Mouse (Mus musculus) 3134 (cell line): Measurements from ENCODE around the gene Ntm.

Experiments used
- DNase-seq: peaks from one replicate; pipeline ENCODE4 v3.0.0-alpha.2; 2011; ENCODE audit warnings: low spot score; ENCODE audit not compliant: insufficient read length; ENCODE audit errors: extremely low read depth

Ntm gene

DNA sequence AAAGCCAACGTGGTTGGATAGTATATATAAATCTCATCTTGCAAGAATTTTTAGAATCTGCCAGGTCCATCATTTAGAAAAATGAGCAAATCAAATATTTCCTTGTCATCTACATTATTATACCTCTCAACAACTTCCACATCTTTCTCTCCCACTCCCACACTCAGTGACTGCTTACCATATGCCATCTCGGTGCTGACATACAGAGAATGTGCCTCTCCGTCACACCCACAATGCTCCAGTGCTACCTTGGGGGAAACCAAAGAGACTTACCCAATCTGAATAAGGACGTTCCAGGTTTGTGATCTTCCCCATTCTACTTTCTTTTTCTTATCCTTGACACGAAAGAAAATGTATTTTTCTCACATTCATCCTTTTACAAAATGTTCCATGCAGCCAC, 75.0 kb downstream of the Ntm start:
- DNase-seq = no peak

DNA sequence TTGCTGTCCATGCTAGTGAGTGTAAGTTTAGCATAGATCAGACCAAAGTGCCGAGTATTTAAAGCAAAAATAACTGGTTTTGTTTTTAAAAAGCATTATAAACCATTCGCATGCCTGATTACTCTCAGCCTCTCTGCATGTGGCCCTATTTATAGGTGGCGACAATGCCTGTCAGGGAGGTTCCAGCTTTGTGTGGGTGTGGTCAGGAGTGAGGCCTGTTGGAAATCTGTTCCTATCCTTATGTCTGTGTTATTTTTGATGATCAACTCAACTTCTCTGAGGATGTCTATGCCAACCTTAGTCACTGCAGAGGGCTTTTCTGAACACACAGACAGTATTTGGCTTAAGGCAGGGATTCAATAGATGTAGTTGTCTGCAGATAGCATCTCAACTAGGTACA, 78.9 kb downstream of the Ntm start:
- DNase-seq = no peak

DNA sequence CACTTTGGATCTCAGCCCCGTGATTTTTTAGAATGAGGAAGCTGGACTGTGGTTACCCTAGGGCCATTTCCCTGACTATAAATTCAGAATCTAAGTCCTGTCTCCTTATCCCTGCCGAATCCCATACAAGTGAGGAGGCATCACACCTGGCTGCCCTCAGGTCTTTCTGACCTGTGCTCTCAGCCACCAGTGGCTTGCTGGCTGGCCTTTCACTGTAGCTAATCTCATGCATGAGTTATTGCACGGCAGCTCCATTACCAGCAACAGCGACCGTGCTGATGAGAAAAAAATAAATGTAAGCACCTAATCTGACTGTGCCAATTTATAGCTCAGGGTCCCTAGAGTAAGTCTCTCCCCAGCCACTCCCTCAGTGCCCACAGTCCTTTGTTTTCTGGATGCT, 81.3 kb downstream of the Ntm start:
- no peak for DNase-seq

DNA sequence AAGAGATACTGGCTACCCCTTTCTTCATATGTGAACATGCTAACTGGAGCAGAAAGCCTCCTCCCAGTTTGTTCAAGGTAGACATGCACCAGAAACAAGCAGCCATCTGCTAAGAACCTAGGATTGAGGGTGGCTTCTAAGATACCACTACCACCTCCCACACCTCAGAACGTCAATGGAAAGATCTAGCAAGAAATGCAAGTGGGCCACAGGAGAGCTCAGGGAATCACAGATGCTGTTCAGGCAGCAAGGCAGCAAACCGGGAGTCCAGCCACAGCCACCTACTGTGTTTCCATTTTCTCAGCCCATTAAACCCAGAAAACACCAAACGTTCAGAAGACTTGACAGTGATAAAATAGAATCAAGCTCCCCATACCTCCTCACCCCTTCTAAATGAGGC, 85.4 kb downstream of the Ntm start:
- DNase-seq = no peak

DNA sequence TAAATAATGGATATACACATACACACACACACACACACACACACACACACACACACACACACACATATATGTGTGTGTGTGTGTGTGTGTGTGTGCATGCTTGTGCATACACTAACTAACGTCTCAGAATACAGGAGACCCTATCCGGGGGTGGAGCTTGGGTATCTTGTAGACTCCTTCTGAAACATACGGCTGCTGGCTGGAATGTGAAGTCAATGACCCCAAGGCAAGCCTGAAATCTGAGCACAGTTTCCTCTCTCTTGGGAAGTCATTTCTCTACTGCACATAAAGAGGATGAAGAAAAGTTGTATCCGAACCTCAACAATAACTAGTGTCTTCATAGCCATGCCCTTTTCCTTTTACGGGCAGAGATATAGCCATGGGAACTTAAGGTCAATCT, 95.2 kb downstream of the Ntm start:
- DNase-seq = no peak

DNA sequence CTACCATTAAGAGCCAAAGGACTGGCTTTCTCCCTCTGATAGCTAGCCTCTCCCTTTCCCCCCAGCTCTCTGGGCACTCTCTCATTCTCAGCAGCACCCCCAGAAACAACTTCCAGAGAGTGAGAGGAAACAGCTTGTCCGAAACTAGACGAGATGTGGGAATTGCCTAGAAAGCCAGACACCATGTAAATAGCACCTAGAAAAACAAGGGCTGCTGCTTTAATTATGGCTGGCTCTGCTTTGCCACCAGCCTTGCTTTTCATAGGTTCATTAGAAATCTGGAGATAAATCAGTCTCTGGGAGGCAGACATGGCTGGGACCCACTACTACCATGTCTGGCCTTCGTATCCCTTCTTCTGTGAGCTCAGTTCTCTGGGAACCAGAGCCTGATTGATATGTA, 96.1 kb downstream of the Ntm start:
- no peak for DNase-seq

DNA sequence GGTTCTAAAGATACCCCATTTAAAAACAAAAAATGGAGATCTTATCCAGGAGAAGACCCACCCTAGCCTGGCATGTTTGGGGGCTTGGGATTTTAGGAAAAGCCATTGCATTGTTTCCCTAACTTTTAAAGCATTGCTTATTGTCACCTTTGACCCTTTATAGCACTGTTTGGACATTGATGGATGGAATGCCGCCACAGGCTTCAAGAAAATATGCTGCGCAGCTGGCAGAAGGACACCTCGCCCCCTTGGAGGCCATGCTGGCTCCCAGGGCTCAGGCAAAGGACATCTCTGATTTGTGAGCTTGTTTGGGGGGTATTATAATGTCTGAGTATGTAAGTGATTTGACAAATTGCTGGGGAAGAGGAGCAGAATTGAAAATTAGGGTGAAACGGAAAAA, 96.8 kb downstream of the Ntm start:
- DNase-seq = no peak

DNA sequence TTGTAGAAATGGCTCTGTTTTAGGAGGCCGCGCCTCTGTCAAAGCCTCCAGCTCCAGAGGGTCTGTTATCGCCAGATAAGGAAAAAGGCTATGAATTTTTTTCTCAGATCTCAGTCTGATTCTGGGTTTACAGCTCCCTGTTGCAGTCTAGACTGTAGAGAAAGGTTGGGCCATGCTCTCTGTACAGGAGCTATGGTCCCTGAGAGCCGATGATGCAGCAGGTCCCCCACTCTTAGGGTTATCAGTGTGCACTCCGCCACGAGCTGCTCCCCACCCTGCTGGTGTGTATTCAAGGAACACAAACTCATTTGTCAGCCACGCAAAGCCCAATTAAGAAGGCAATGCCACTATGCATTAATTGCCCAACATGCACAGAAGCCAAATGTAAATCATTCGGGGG, 97.4 kb downstream of the Ntm start:
- no peak for DNase-seq

DNA sequence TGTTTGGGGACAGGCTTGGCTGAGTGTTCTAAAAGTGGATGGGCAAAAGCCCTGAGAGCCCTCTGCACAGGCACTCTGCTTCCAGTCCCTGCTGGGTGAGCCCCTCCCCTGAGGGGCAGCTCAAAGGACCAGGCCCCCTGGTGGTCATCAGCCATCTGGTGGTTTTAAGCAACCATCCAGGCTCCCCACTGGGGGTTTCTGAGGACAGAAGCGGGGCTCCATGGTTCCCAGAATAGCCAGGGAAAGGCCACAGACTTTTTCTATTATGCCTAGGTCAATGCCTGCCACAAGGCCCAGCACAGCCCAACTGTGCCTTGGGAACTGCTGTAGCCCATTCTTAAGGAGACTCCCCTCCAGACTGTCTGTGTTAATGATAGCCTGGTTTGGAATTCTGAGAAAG, 98.1 kb downstream of the Ntm start:
- DNase-seq = no peak

DNA sequence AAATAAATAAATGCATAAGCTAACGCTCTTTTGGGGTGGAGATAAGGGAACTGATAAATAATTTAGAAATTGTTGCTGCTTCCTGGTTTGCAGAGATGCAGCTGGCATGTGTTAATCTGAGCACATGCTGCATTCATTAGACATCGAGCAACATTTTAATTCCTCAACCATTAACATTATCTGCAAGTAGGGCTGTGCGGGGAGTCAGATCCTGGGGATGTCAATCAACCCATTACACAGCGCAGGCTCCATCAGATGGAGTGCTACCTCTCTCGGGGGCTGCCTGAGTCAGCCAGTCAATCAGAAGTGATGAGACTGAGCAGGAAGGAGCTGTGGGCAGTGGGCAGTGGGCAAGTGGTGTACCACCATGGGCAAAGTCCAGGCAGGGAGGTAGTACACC, 100.5 kb downstream of the Ntm start:
- DNase-seq = no peak

DNA sequence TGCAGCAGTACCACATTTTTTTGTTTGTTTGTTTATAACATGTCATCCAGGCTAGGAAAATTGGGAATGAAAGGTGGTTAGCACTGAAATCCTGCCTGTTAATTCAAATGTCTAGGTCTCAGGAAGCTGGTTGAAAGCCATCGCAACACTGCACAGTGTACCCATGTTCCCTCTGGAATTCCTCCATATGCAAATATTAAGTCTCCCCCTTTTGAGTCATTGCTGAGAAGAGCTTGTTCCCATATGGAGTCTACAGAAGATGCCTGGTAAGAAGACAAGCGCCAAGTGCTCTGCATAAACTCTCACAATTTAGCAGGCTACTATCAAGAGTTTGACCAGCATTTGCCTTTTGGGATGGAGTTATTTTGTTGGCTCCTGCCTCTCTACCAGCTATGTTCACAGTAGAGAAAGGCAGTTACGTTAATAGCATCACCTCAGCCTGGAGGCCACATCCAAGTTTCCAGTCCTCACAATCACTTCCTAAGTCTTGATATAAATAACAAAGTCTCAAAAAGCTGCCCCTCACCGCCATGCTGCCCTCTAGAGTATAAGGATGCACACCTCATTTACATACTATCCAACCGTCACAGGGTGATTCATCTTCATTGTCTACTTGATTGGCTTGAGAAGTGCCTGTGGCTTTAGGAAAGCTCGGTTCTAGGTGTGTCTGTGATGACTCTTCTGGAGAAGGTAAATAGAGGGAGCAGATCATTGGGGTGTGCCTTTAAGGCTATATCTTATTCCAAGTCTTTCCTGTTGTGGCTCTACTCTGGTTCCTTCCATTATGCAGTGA, 103.5 kb downstream of the Ntm start:
- DNase-seq = no peak

DNA sequence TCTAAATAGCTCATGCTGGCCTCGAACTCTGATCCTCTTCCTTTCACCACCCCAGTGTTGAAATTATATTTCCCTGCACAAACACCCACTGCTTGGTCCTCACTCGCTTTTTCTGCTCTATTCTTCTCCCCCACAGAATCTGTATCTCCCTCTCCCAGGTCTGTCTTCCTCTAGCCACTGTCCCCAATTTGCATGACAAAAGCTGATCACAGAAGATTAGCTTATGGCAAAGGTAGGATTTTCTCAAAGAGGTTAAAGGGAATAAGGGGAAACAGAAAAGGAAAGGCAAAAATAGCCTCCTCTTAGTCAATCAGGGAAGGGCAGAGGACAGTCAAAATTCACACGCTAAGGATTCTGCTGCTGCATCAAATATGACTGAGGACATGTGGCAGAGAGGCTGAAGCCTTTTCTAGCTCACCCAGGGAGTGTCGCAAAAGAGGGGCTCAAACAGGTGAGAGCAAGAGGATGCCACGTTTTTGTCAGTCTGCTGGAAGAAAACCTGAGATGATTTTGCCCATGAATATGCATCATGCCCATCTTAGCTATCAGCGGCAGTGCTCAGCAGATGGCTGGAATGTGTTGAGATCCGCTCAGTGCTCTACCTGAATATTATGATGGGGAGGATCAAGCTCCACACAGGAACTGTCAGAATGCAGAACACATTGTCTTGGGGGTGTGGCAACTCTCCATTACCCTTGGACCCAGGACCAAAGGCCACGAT, 114.0 kb downstream of the Ntm start:
- no peak for DNase-seq

DNA sequence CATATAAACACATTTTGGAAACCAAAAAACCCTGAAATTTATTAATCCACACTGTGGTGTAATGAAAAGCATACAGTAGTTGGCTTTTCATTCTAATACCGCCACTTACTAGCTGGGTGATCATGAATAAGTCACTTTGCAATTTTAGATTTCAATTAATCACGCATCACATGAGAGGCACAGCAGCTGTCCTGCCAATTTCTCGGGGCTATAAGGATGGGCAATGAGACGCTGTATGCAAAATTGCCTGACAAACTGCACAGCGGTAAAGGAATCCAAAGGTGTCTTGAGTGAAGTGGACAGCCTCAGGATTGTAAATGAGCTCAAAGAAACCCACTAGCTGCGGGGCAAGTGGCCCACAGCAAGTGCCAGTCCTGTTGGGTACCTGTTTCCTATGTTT, 125.6 kb downstream of the Ntm start:
- no peak for DNase-seq

DNA sequence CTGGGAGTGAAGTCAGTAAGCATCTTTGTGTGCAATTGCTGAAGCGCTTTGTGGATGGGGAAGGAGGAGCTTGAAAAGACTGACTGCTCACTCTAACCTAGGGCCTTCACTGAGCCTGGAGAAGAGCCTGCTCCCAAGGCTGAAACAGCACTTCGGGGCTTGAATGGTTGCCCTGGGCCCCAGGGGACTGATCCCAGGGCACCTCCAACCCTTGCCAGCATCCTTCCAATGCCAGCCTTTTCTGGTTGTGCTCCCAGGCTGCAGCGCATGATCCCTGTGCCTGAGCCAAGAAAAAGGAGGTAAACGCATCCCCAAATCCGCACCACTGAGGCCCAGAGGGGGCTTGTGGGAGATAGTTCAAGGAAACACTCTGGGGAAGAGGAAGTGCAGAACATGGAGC, 128.0 kb downstream of the Ntm start:
- no peak for DNase-seq

DNA sequence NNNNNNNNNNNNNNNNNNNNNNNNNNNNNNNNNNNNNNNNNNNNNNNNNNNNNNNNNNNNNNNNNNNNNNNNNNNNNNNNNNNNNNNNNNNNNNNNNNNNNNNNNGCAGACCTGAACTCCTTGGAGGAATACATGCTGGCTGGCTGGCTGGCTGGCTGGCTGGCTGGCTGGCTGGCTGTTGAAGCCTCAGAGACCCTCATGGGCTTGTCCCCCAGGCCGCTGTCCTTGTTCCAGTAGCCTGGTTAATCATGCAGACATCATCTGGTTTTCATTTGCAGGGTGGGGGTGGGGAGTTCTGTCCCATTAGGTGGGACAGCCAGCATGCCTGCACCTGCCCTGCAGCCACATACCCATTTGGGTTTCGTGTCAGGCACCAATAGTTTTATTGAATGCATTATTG, 129.2 kb downstream of the Ntm start:
- no peak for DNase-seq

DNA sequence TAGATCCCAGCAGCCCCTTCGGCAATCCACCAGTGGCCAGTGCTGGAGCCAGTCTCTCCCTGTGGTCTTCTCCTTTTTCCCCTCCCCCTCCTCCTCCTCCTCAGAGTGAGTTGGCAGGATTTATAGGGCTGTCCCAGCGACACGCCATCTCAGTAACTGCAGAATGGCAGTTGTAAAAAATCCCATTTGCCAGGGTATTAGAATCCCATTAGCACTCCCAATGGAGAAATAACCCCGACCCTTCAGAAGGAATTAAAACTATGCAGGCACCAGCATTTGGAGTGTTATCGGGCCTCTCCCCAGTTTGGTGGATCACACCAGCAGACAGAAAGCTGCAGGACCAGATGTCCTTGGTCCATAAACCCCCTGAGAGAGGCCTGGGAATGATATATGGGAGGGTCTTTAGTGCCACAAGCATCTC, 135.7 kb downstream of the Ntm start:
- no peak for DNase-seq

DNA sequence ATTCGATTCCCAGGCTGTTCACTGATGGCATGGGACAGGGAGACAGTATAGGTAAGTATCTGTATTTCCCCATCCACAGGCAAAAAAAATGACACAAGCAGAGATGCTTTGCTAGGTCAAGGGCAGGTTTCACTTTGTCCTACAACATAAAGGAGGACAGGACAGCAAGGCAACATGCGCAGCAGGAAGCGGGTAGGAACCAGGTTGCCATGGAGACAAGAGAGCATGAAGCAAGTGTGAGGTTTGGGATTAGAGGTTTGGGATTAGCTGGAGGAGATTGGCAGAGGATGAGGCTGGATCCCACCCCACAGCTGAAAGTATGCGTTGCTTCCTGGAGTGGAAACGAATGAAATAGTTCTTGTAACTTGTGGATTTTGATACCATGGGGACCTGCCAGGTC, 137.7 kb downstream of the Ntm start:
- DNase-seq = no peak

DNA sequence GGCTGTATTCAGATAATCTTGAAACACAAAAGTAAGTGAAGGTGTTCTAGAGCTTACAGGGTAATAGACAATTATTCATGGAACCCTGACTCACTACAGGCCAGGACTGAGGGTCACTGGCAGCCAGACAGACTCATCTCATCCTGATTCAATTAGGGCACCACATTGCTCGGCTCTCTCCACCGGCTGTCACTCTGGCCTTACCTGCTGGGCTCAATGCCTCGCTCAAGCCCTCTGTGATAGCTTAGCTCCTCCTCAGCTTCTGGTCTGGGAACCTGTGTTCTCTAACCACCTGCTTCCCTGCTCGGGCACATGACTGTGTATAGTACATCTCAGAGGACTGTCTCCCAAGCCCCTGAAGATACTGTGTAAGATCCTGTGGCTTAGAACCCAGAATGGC, 139.2 kb downstream of the Ntm start:
- no peak for DNase-seq

DNA sequence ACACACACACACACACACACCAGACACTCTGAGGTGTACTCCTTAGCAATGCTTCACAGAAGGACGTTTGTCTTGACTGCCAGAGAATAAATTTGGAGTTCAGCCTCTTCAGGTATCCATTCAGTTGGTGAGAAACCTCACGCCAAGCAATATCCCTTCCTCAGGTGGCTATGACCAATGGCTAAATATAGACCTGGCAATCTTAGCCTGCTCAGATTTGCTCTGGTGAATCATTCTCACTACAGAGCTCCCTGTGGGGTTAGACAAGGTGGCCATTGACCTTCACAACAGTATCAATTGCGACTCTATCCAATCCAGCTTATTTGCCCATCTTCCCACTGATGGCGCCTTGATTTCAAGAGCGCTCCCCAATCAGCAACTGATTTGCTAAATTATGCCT, 150.3 kb downstream of the Ntm start:
- DNase-seq = no peak

DNA sequence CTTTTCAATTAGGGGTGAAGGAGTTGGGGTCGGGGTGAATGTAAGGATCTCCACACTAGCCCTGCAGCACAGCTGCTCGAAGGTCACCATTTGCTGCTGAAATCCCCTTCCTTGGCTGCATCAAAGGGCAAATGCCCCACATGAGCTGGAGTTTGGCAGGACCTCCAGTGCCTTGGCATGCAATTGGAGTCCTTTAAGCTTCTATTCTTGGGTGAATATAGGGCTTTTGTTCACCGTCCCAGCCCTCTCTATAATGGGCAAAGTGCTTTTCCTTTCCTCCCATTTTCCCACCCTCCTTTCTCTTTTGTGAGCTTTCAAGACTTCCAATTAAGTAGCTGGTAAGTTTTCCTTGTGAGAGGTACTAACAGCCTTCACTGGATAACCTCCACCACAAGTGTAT, 156.2 kb downstream of the Ntm start:
- no peak for DNase-seq

DNA sequence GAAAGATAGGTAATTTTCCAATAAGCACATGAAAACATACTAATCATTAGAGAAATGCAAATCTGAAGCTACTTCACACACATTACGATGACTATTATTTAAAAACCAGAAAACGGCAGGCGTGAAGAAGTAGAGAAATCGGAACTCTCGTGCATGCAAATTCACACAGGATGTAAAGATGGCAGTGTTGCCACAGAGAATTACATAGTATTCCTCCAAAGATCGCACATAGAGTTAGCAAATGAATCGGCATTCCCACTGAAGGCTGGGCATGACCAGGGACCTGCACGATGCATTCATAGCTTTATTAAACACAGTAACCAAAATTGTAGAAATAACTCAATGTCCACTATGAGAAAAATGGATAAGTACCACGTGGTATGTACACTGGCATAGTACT, 158.5 kb downstream of the Ntm start:
- DNase-seq = no peak

DNA sequence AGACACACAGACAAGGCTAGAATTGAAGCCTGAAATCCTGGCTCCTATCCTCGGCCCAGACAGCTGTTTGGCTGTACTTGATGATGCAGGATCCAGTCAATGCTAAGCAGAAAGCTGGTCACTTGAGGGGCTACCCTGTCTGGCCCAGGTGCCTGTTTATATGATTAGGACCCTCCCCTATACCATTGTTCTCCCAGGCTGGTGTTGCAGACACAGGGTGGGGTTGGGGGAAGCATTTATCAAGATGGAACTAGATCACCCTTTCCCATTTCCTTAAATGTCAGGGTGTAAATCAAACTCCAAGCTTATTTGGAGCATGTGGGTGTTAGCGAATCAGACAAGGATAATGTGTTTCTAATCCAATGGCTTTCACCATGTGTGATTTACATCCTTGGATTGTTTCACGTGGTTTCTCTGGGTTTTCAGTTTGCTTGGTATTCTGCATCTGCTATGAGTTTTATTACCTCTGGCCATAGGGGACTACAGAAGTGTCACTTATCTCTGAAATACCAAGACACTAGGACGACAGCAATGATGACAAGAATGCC, 159.1 kb downstream of the Ntm start:
- DNase-seq = no peak
